In genomic region chr9:55918579-55918978, GRCm38 (mm10) we compare ENCODE assay signal across 10 mouse cellular contexts. TPM values are rescaled to one million over a fixed set of nuclear protein-coding genes. Genes with fewer than 3 reads are reported as not detected.
DNase-seq lines count a peak whose midpoint lies in the region; ATAC-seq and TF ChIP-seq lines count a peak whose summit lies in the region.
"Had no signal": no experiment of that assay in that cellular context is flagged by ENCODE, and none has a peak within 500 bp of the region (broad histone marks: within the 10 kb centered on the region; RNA-seq: fewer than 3 reads in every experiment).

No protein-coding gene starts in this region.

- H3K9ac ChIP-seq in forebrain, embryonic 15.5 days (replicated peaks), result no peak overlapping the region
- no peak overlapping the region for H3K9ac ChIP-seq in forebrain, embryonic 12.5 days
- H3K9ac ChIP-seq in limb, embryonic 14.5 days (ENCODE audit: low read depth, low read length, severe bottlenecking), result no peak overlapping the region
- H3K9ac ChIP-seq: heart, embryonic 15.5 days; neural tube, embryonic 12.5 days had no signal

- H3K9me3 ChIP-seq in forebrain, embryonic 15.5 days, result no peaks in the 10 kb centered on the region
- H3K9me3 ChIP-seq in forebrain, embryonic 12.5 days, result no peaks in the 10 kb centered on the region
- no peaks in the 10 kb centered on the region for H3K9me3 ChIP-seq in limb, embryonic 14.5 days (ENCODE audit: control insufficient read depth, low read length)
- H3K9me3 ChIP-seq in limb, embryonic 10.5 days (replicated peaks), result no peaks in the 10 kb centered on the region
- H3K9me3 ChIP-seq: heart, embryonic 15.5 days; neural tube, embryonic 12.5 days had no signal

- TF ChIP-seq POLR2A in limb, embryonic 14.5 days (IDR thresholded peaks at IDR 0.05; ENCODE audit: borderline replicate concordance, extremely low read depth, insufficient read depth, insufficient read length), result no peak

- H3K4me1 ChIP-seq in forebrain, embryonic 15.5 days, result no peaks in the 10 kb centered on the region
- no peaks in the 10 kb centered on the region for H3K4me1 ChIP-seq in forebrain, embryonic 12.5 days
- H3K4me1 ChIP-seq in limb, embryonic 14.5 days (ENCODE audit: control insufficient read depth, insufficient read depth, low read length), result no peaks in the 10 kb centered on the region
- H3K4me1 ChIP-seq in limb, embryonic 10.5 days, result no peaks in the 10 kb centered on the region
- H3K4me1 ChIP-seq: heart, embryonic 15.5 days; neural tube, embryonic 12.5 days had no signal

- H3K27ac ChIP-seq in forebrain, embryonic 15.5 days (replicated peaks), result no peak overlapping the region
- no peak overlapping the region for H3K27ac ChIP-seq in forebrain, embryonic 12.5 days
- no peak overlapping the region for H3K27ac ChIP-seq in limb, embryonic 14.5 days (replicated peaks; ENCODE audit: low read depth, low read length)
- H3K27ac ChIP-seq in limb, embryonic 10.5 days, result no peak overlapping the region
- H3K27ac ChIP-seq: heart, embryonic 15.5 days; neural tube, embryonic 12.5 days had no signal

- no peak overlapping the region for H3K4me3 ChIP-seq in forebrain, embryonic 15.5 days
- no peak overlapping the region for H3K4me3 ChIP-seq in forebrain, embryonic 12.5 days (replicated peaks)
- no peak overlapping the region for H3K4me3 ChIP-seq in limb, embryonic 14.5 days (replicated peaks; ENCODE audit: low read length)
- no peak overlapping the region for H3K4me3 ChIP-seq in limb, embryonic 10.5 days
- H3K4me3 ChIP-seq: heart, embryonic 15.5 days; neural tube, embryonic 12.5 days had no signal

- 67% methylated on average over 3 of the region's 3 CpGs for WGBS in forebrain, embryonic 15.5 days
- 67% methylated on average over 3 of the region's 3 CpGs for WGBS in forebrain, embryonic 12.5 days
- WGBS in limb, embryonic 14.5 days, result 72% methylated on average over 3 of the region's 3 CpGs
- WGBS in limb, embryonic 10.5 days, result 66% methylated on average over 3 of the region's 3 CpGs

- peak; percentile 32; the same call in 1 of the 2 replicates for ATAC-seq in forebrain, embryonic 15.5 days (replicated peaks)
- ATAC-seq in forebrain, embryonic 12.5 days (ENCODE audit: low FRiP score), result no peak
- ATAC-seq in limb, embryonic 14.5 days (ENCODE audit: low FRiP score, low read depth), result no peak
- no peak for ATAC-seq in inflammation-experienced regulatory T-cells, adult 6 months

- H3K27me3 ChIP-seq in forebrain, embryonic 15.5 days, result no peaks in the 10 kb centered on the region
- no peaks in the 10 kb centered on the region for H3K27me3 ChIP-seq in forebrain, embryonic 12.5 days
- no peaks in the 10 kb centered on the region for H3K27me3 ChIP-seq in limb, embryonic 14.5 days (ENCODE audit: control insufficient read depth, insufficient read depth, low read length)
- H3K27me3 ChIP-seq in limb, embryonic 10.5 days (ENCODE audit: low read depth, poor library complexity, severe bottlenecking), result no peaks in the 10 kb centered on the region
- H3K27me3 ChIP-seq: heart, embryonic 15.5 days; neural tube, embryonic 12.5 days had no signal

- DNase-seq in limb, embryonic 14.5 days (ENCODE audit: low spot score), result peak; percentile 72
- DNase-seq in limb, embryonic 10.5 days (ENCODE audit: low spot score), result no peak
- peak; percentile 58 for DNase-seq in MN1 (ENCODE audit: low spot score)
- peak; percentile 42 for DNase-seq in hindlimb bud, embryonic 11.5 days (ENCODE audit: extremely low spot score, low read depth, low spot score)
- no peak for DNase-seq in ovary, adult 18-20 months (ENCODE audit: low spot score)

- 0 out of 2 replicates have a peak, but pooled peaks cover 4% of the 10 kb centered on the region for H3K36me3 ChIP-seq in forebrain, embryonic 15.5 days
- no peaks in the 10 kb centered on the region for H3K36me3 ChIP-seq in forebrain, embryonic 12.5 days (replicated peaks)
- H3K36me3 ChIP-seq in limb, embryonic 14.5 days (ENCODE audit: control insufficient read depth, insufficient read depth, low read length), result no peaks in the 10 kb centered on the region
- no peaks in the 10 kb centered on the region for H3K36me3 ChIP-seq in limb, embryonic 10.5 days
- H3K36me3 ChIP-seq: heart, embryonic 15.5 days; neural tube, embryonic 12.5 days had no signal

- H3K4me2 ChIP-seq in forebrain, embryonic 15.5 days (replicated peaks), result no peak overlapping the region
- no peak overlapping the region for H3K4me2 ChIP-seq in forebrain, embryonic 12.5 days
- H3K4me2 ChIP-seq in limb, embryonic 14.5 days (replicated peaks; ENCODE audit: low read depth, low read length, severe bottlenecking), result no peak overlapping the region
- H3K4me2 ChIP-seq: heart, embryonic 15.5 days; neural tube, embryonic 12.5 days had no signal

RNA-seq across cellular contexts. Expression of gene Scaper, which starts 19.3 kb away (rescaled TPM):
- polyA plus RNA-seq in forebrain, embryonic 15.5 days (2015; fragmentation: Nextera tagmentation; extraction: Ambion mirVana), result 31.9 and 34.6 TPM in 2 replicates
- 18.6 and 19.4 TPM in 2 replicates for polyA plus RNA-seq in forebrain, embryonic 12.5 days (2016; fragmentation: Nextera tagmentation; extraction: Ambion mirVana)
- 8.2 and 9.5 TPM in 2 replicates for polyA plus RNA-seq in limb, embryonic 14.5 days (2012; rRNA removed)
- polyA plus RNA-seq in limb, embryonic 14.5 days (2014; fragmentation: Nextera tagmentation; extraction: Ambion mirVana), result 15.1 and 16.4 TPM in 2 replicates
- 4.3 and 6.0 TPM in 2 replicates for polyA plus RNA-seq in limb, embryonic 10.5 days (2016; fragmentation: Nextera tagmentation; extraction: Ambion mirVana)
- polyA plus RNA-seq in inflammation-experienced regulatory T-cells, adult 6 months (2017; shearing (Covaris generic)), result 10 to 100 TPM; 12.3 to 30.7 (median 20.3) TPM

Comparison
In these comparisons a context has a peak if more than half of its experiments do, and no peak if none do; other contexts are left out.
1. DNase-seq: peak in limb, embryonic 14.5 days (single experiment), MN1 (single experiment) and hindlimb bud, embryonic 11.5 days (single experiment); none in limb, embryonic 10.5 days (single experiment) and ovary, adult 18-20 months (single experiment).